Mouse (Mus musculus) embryo, embryonic 10 days (tissue): ENCODE results near the gene Olfr767.
"Not testable (repeated sequence)": the region's sequence is repeated elsewhere in the genome, so short reads cannot be mapped to it uniquely, and the experiment has no call there.

Experiments used
- DNase-seq: peaks from one replicate; pipeline ENCODE4 v3.0.0-alpha.2; 2015; ENCODE audit warnings: low spot score

Gene Olfr767

GRCm38 (mm10) chr10:129082810-129083209 is at the start of gene Olfr767:
Olfr767 (minus strand) TSS chr10:129082910.
- not testable (repeated sequence) for DNase-seq

GRCm38 (mm10) chr10:129117761-129118160 is 35.1 kb upstream of the Olfr767 start, which contains the start of gene Olfr769:
Olfr769 (minus strand) TSS chr10:129117861.
- DNase-seq = no peak

- DNase-seq = no peak
Observed at GRCm38 (mm10) chr10:129115146-129115545, 32.4 kb upstream of the Olfr767 start.

- peak; percentile 9 for DNase-seq
Observed at GRCm38 (mm10) chr10:129101231-129101630, 18.5 kb upstream of the Olfr767 start.

- no peak for DNase-seq
Observed at GRCm38 (mm10) chr10:129099275-129099674, 16.6 kb upstream of the Olfr767 start, which contains the start of gene Olfr768. Olfr768 (minus strand) TSS chr10:129099375.

- DNase-seq = no peak
Observed at GRCm38 (mm10) chr10:129068877-129069276, 13.8 kb downstream of the Olfr767 start, which contains the start of gene Olfr766-ps1. Olfr766-ps1 (minus strand) TSS chr10:129068977.

GRCm38 (mm10) chr10:129049898-129050297 is 32.8 kb downstream of the Olfr767 start, which contains the start of gene Olfr765:
Olfr765 (minus strand) TSS chr10:129049998.
- not testable (repeated sequence) for DNase-seq

GRCm38 (mm10) chr10:129039796-129040195 is 42.9 kb downstream of the Olfr767 start, which contains the start of gene Olfr764-ps1:
Olfr764-ps1 (minus strand) TSS chr10:129039896.
- no peak for DNase-seq

GRCm38 (mm10) chr10:129028343-129028742 is 54.4 kb downstream of the Olfr767 start:
- no peak for DNase-seq

GRCm38 (mm10) chr10:129026018-129026662 is 56.6 kb downstream of the Olfr767 start:
- DNase-seq = peak; percentile 81
